Mouse (Mus musculus) bone marrow macrophage, adult 2 months (primary cell): ENCODE results near the gene Plbd2.

Experiments
- CTCF ChIP-seq: IDR thresholded peaks from 2 replicates; pipeline ENCODE4 v1.5.1; 2012; ENCODE audit warnings: low read depth, mild to moderate bottlenecking, low read length, moderate library complexity
- POLR2A ChIP-seq: IDR thresholded peaks from 2 replicates; pipeline ENCODE4 v1.6.1; 2012; ENCODE audit warnings: mild to moderate bottlenecking, low read depth, low read length, borderline replicate concordance

DNA sequence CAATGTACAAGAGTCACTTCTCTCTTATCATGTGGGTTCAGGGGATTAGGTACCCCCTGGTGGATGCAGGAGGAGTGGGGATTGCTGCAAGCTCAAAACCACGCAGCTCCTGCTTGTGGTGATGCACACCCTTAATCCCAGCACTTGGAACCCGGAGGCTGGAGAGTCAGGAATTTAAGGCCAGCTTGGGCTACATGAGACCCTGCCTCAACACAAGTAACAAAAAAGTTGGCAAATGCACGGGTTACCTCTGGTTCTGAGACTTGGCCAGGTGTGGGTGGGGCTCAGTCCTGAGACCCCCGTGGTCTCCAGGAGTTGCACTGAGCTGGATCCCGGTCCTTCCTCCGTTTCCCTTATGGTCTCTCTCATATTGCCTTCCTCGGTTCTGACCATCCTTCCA, 12.0 kb upstream of the Plbd2 start:
- TF ChIP-seq CTCF (no peak), POLR2A (no peak)
